Mouse (Mus musculus): Measurements from ENCODE around the gene Il1rap.

The Il1rap gene

GRCm38 (mm10) chr16:26732566-26732965, 151.1 kb downstream of the Il1rap start:
- DNase-seq, result no peak

- no peak for DNase-seq
Observed at GRCm38 (mm10) chr16:26755381-26756155, 174.1 kb downstream of the Il1rap start.

GRCm38 (mm10) chr16:26775976-26776375, 194.5 kb downstream of the Il1rap start:
- no peak for DNase-seq

GRCm38 (mm10) chr16:26777132-26777531, 195.6 kb downstream of the Il1rap start:
- no peak for DNase-seq

Measured in lung, postnatal 10 days (tissue).